8 mouse cellular contexts compared by ENCODE assay signal in the genomic region with DNA sequence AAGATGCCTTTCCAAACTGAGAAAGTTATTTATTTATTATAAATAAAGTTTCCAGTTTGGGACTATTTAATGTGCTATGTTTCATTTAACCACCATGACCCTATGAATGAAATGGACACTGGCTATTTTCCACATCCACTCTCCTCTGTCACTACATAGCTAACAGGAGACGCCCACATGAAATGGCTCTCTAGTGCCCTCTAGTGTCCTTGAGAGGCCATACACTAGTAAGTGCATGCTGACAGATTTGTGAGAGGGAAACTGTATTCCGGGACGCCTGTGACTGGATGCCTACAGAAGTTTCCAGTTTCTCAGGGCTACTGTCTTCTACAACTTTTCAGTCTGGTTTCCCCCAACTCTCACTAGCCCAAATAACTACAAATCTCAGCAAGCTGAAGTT. TPM values are rescaled to one million over a fixed set of nuclear protein-coding genes. Genes with fewer than 3 reads are reported as not detected.
DNase-seq lines count a peak whose midpoint lies in the region; ATAC-seq and TF ChIP-seq lines count a peak whose summit lies in the region.

No protein-coding gene starts in this region.

- no peak for TF ChIP-seq POLR2A in CH12.LX (IDR thresholded peaks at IDR 0.05; ENCODE audit: low read depth, low read length)

- H3K4me3 ChIP-seq in intestine, postnatal 0 days (ENCODE audit: low read depth, low read length), result no peak overlapping the region
- no peak overlapping the region for H3K4me3 ChIP-seq in intestine, embryonic 15.5 days (replicated peaks)
- H3K4me3 ChIP-seq in CH12.LX (replicated peaks in 1 of 3; ENCODE audit: low read depth in 2 of 3, low read length in 2 of 3, poor library complexity in 1 of 3), result no peak overlapping the region
- H3K4me3 ChIP-seq in liver, postnatal 0 days (ENCODE audit: low read depth, low read length), result no peak overlapping the region
- H3K4me3 ChIP-seq in stomach, postnatal 0 days (ENCODE audit: low read depth, low read length), result no peak overlapping the region

- H3K27me3 ChIP-seq in intestine, postnatal 0 days (replicated peaks; ENCODE audit: control insufficient read depth, insufficient read depth, low read length), result no peaks in the 10 kb centered on the region
- no peaks in the 10 kb centered on the region for H3K27me3 ChIP-seq in intestine, embryonic 15.5 days (replicated peaks)
- no peaks in the 10 kb centered on the region for H3K27me3 ChIP-seq in CH12.LX (replicated peaks)
- no peaks in the 10 kb centered on the region for H3K27me3 ChIP-seq in liver, postnatal 0 days (ENCODE audit: insufficient read depth, low read length)
- H3K27me3 ChIP-seq in stomach, postnatal 0 days (ENCODE audit: control insufficient read depth, insufficient read depth, low read length), result no peaks in the 10 kb centered on the region

- no peak overlapping the region for H3K4me2 ChIP-seq in intestine, postnatal 0 days (replicated peaks; ENCODE audit: low read depth)
- H3K4me2 ChIP-seq in intestine, embryonic 15.5 days (replicated peaks), result no peak overlapping the region
- H3K4me2 ChIP-seq in CH12.LX (ENCODE audit: insufficient read depth, low read depth, poor library complexity, severe bottlenecking), result no peak overlapping the region
- H3K4me2 ChIP-seq in liver, postnatal 0 days (ENCODE audit: low read depth, low read length), result no peak overlapping the region
- H3K4me2 ChIP-seq in stomach, postnatal 0 days (replicated peaks; ENCODE audit: low read depth), result no peak overlapping the region

- no peak overlapping the region for H3K9ac ChIP-seq in intestine, postnatal 0 days (ENCODE audit: low read depth, low read length)
- H3K9ac ChIP-seq in intestine, embryonic 15.5 days, result no peak overlapping the region
- no peak overlapping the region for H3K9ac ChIP-seq in CH12.LX (ENCODE audit: insufficient read depth, low read depth)
- no peak overlapping the region for H3K9ac ChIP-seq in liver, postnatal 0 days (replicated peaks)
- no peak overlapping the region for H3K9ac ChIP-seq in stomach, postnatal 0 days (ENCODE audit: low read length)

- no peak for TF ChIP-seq EP300 in CH12.LX (IDR thresholded peaks at IDR 0.05; ENCODE audit: low read length)
- TF ChIP-seq EP300 in liver, postnatal 0 days (IDR thresholded peaks at IDR 0.05; ENCODE audit: low read depth), result no peak
- no peak for TF ChIP-seq EP300 in stomach, postnatal 0 days (optimal IDR thresholded peaks at IDR 0.05)

- H3K4me1 ChIP-seq in intestine, postnatal 0 days (replicated peaks; ENCODE audit: control insufficient read depth, insufficient read depth, low read length), result no peaks in the 10 kb centered on the region
- no peaks in the 10 kb centered on the region for H3K4me1 ChIP-seq in intestine, embryonic 15.5 days (replicated peaks)
- peaks cover 3 to 5% of the 10 kb centered on the region in 2 experiments; a peak in 3 of 4 replicates for H3K4me1 ChIP-seq in CH12.LX (ENCODE audit: control insufficient read depth in 1 of 2, insufficient read depth in 2 of 2)
- H3K4me1 ChIP-seq in liver, postnatal 0 days (ENCODE audit: insufficient read depth), result no peaks in the 10 kb centered on the region
- no peaks in the 10 kb centered on the region for H3K4me1 ChIP-seq in stomach, postnatal 0 days (replicated peaks; ENCODE audit: control insufficient read depth, insufficient read depth)

- peak; percentile 78 for TF ChIP-seq CTCF in intestine, postnatal 0 days (IDR thresholded peaks at IDR 0.05; ENCODE audit: low read depth)
- TF ChIP-seq CTCF in CH12.LX (conservative IDR thresholded peaks at IDR 0.05 in 1 of 2, IDR thresholded peaks at IDR 0.05 in 1 of 2; ENCODE audit: low read depth in 2 of 2, low read length in 2 of 2), result peak; percentile 61 to 68; a peak in 3 of 4 replicates
- TF ChIP-seq CTCF in liver, postnatal 0 days (IDR thresholded peaks at IDR 0.05; ENCODE audit: low read depth), result peak; percentile 81
- TF ChIP-seq CTCF in stomach, postnatal 0 days (IDR thresholded peaks at IDR 0.05; ENCODE audit: low read depth), result peak; percentile 76

- H3K36me3 ChIP-seq in intestine, postnatal 0 days (ENCODE audit: control insufficient read depth, insufficient read depth), result no peaks in the 10 kb centered on the region
- H3K36me3 ChIP-seq in intestine, embryonic 15.5 days, result no peaks in the 10 kb centered on the region
- H3K36me3 ChIP-seq in CH12.LX (replicated peaks in 1 of 2; ENCODE audit: control insufficient read depth in 1 of 2, insufficient read depth in 1 of 2, low read length in 1 of 2), result peaks cover 6% of the 10 kb centered on the region in 2 experiments
- no peaks in the 10 kb centered on the region for H3K36me3 ChIP-seq in liver, postnatal 0 days (replicated peaks; ENCODE audit: insufficient read depth, low read length)
- no peaks in the 10 kb centered on the region for H3K36me3 ChIP-seq in stomach, postnatal 0 days (ENCODE audit: control insufficient read depth, insufficient read depth, low read length)

- H3K27ac ChIP-seq in intestine, postnatal 0 days (ENCODE audit: low read depth, low read length), result no peak overlapping the region
- no peak overlapping the region for H3K27ac ChIP-seq in intestine, embryonic 15.5 days
- H3K27ac ChIP-seq in CH12.LX (ENCODE audit: insufficient read depth, low read depth), result no peak overlapping the region
- H3K27ac ChIP-seq in liver, postnatal 0 days (ENCODE audit: low read depth), result no peak overlapping the region
- H3K27ac ChIP-seq in stomach, postnatal 0 days (replicated peaks), result no peak overlapping the region

- TF ChIP-seq RAD21 in CH12.LX (IDR thresholded peaks at IDR 0.05; ENCODE audit: low read depth, low read length), result peak; percentile 48

- peak; percentile 62 for DNase-seq in CH12.LX (ENCODE audit: extremely low read depth)
- DNase-seq in liver, postnatal 0 days, result peak; percentile 40
- DNase-seq in stomach, postnatal 0 days (ENCODE audit: low spot score), result peak; percentile 22
- no peak for DNase-seq in right cerebral cortex, postnatal 25 days

- no peak for ATAC-seq in intestine, postnatal 0 days
- ATAC-seq in intestine, embryonic 15.5 days, result no peak
- ATAC-seq in activated CD4-positive, CD25-positive, alpha-beta regulatory T cell, adult 4 months, result peak; percentile 75
- ATAC-seq in erythroid progenitor cell, adult 5-6 weeks (replicated peaks; ENCODE audit: low FRiP score, poor library complexity, severe bottlenecking), result peak; percentile 72
- ATAC-seq in liver, postnatal 0 days, result no peak
- no peak; the same call in 1 of the 2 replicates for ATAC-seq in stomach, postnatal 0 days (ENCODE audit: low FRiP score, low TSS enrichment)

- in situ Hi-C loops in CH12.LX (cut with MboI; ENCODE audit: low pct_ligation_motif_present, low pct_unique_long_range_greater_than_20kb, low sequenced_read_pairs), result no loop called here

- dilution Hi-C loops in CH12.LX (cut with MboI; ENCODE audit: extremely low pct_ligation_motif_present, extremely low pct_unique_long_range_greater_than_20kb, low sequenced_read_pairs), result no loop called here

- no peaks in the 10 kb centered on the region for H3K9me3 ChIP-seq in intestine, postnatal 0 days (ENCODE audit: control insufficient read depth)
- no peaks in the 10 kb centered on the region for H3K9me3 ChIP-seq in intestine, embryonic 15.5 days
- H3K9me3 ChIP-seq in CH12.LX (replicated peaks; ENCODE audit: low read length), result no peaks in the 10 kb centered on the region
- no peaks in the 10 kb centered on the region for H3K9me3 ChIP-seq in liver, postnatal 0 days (ENCODE audit: low read length)
- H3K9me3 ChIP-seq in stomach, postnatal 0 days (ENCODE audit: control insufficient read depth, low read length), result no peaks in the 10 kb centered on the region

- no peaks in the 10 kb centered on the region for H3K79me2 ChIP-seq in CH12.LX (replicated peaks; ENCODE audit: control insufficient read depth, extremely low read depth, insufficient read depth, poor library complexity, severe bottlenecking)

- WGBS in intestine, postnatal 0 days, result 38% methylated on average over 3 of the region's 3 CpGs
- 31% methylated on average over 3 of the region's 3 CpGs for WGBS in intestine, embryonic 15.5 days
- WGBS in liver, postnatal 0 days (ENCODE audit: insufficient replicate concordance), result 26% methylated on average over 3 of the region's 3 CpGs
- 40% methylated on average over 3 of the region's 3 CpGs for WGBS in stomach, postnatal 0 days

RNA-seq across cellular contexts. Expression of gene Akap14, which starts 1.6 kb away (rescaled TPM):
- polyA plus RNA-seq in intestine, postnatal 0 days (2015; fragmentation: Nextera tagmentation; extraction: Ambion mirVana), result 0.10 TPM in 1 of 2 replicates, not detected in the other
- 0.11 TPM in 1 of 2 replicates, not detected in the other for polyA plus RNA-seq in intestine, embryonic 15.5 days (2015; fragmentation: Nextera tagmentation; extraction: Ambion mirVana)
- not detected in 2 replicates for total RNA-seq in CH12.LX (2012; rRNA removed)
- total RNA-seq in CH12.LX (2014; rRNA removed), result not detected in 2 replicates
- polyA plus RNA-seq in CH12.LX (2012; ENCODE audit: insufficient read length, low read depth), result 0.17 TPM in 1 of 2 replicates, not detected in the other
- under 1 TPM in 1 of 2 experiments, not detected in 1; 0.19 TPM for polyA plus RNA-seq in activated CD4-positive, CD25-positive, alpha-beta regulatory T cell, adult 4 months (2017; shearing (Covaris generic))
- total RNA-seq in erythroid progenitor cell, adult 5-6 weeks (2015; ENCODE audit: low replicate concordance), result not detected in 2 replicates
- not detected in 2 replicates for total RNA-seq in erythroid progenitor cell, adult 5-6 weeks (2017; ENCODE audit: low replicate concordance)
- not detected in 2 replicates for polyA plus RNA-seq in liver, postnatal 0 days (2015; fragmentation: Nextera tagmentation; extraction: Ambion mirVana)
- 0.05 TPM in 1 of 2 replicates, not detected in the other for polyA plus RNA-seq in stomach, postnatal 0 days (2015; fragmentation: Nextera tagmentation; extraction: Ambion mirVana)

RNA-seq across cellular contexts. Expression of gene Ndufa1, which starts 23.9 kb away (rescaled TPM):
- polyA plus RNA-seq in intestine, postnatal 0 days (2015; fragmentation: Nextera tagmentation; extraction: Ambion mirVana), result 676 and 731 TPM in 2 replicates
- polyA plus RNA-seq in intestine, embryonic 15.5 days (2015; fragmentation: Nextera tagmentation; extraction: Ambion mirVana), result 385 and 424 TPM in 2 replicates
- total RNA-seq in CH12.LX (2012; rRNA removed) (268 and 273 TPM in 2 replicates), CH12.LX (2014; rRNA removed) (165 and 188 TPM in 2 replicates)
- 190 and 191 TPM in 2 replicates for polyA plus RNA-seq in CH12.LX (2012; ENCODE audit: insufficient read length, low read depth)
- polyA plus RNA-seq in activated CD4-positive, CD25-positive, alpha-beta regulatory T cell, adult 4 months (2017; shearing (Covaris generic)), result 100 to 1,000 TPM; 295 to 357 TPM
- total RNA-seq in erythroid progenitor cell, adult 5-6 weeks (2015; ENCODE audit: low replicate concordance), result 26.3 and 59.5 TPM in 2 replicates
- 51.6 and 63.5 TPM in 2 replicates for total RNA-seq in erythroid progenitor cell, adult 5-6 weeks (2017; ENCODE audit: low replicate concordance)
- polyA plus RNA-seq in liver, postnatal 0 days (2015; fragmentation: Nextera tagmentation; extraction: Ambion mirVana), result 473 and 484 TPM in 2 replicates
- 567 and 585 TPM in 2 replicates for polyA plus RNA-seq in stomach, postnatal 0 days (2015; fragmentation: Nextera tagmentation; extraction: Ambion mirVana)

RNA-seq across cellular contexts. Expression of gene Rnf113a1, which starts 24.0 kb away (rescaled TPM):
- 6.1 and 7.1 TPM in 2 replicates for polyA plus RNA-seq in intestine, postnatal 0 days (2015; fragmentation: Nextera tagmentation; extraction: Ambion mirVana)
- polyA plus RNA-seq in intestine, embryonic 15.5 days (2015; fragmentation: Nextera tagmentation; extraction: Ambion mirVana), result 8.3 and 9.3 TPM in 2 replicates
- 9.6 and 12.5 TPM in 2 replicates for total RNA-seq in CH12.LX (2012; rRNA removed)
- total RNA-seq in CH12.LX (2014; rRNA removed), result 10.0 and 11.0 TPM in 2 replicates
- polyA plus RNA-seq in CH12.LX (2012; ENCODE audit: insufficient read length, low read depth), result 9.9 and 11.1 TPM in 2 replicates
- 10 to 100 TPM in 1 of 2 experiments, 1 to 10 TPM in 1; 9.5 to 10.9 TPM for polyA plus RNA-seq in activated CD4-positive, CD25-positive, alpha-beta regulatory T cell, adult 4 months (2017; shearing (Covaris generic))
- total RNA-seq in erythroid progenitor cell, adult 5-6 weeks (2015; ENCODE audit: low replicate concordance), result 1.4 and 2.1 TPM in 2 replicates
- not detected in 2 replicates for total RNA-seq in erythroid progenitor cell, adult 5-6 weeks (2017; ENCODE audit: low replicate concordance)
- polyA plus RNA-seq in liver, postnatal 0 days (2015; fragmentation: Nextera tagmentation; extraction: Ambion mirVana), result 2.8 and 2.9 TPM in 2 replicates
- 9.6 TPM in 2 replicates for polyA plus RNA-seq in stomach, postnatal 0 days (2015; fragmentation: Nextera tagmentation; extraction: Ambion mirVana)

RNA-seq across cellular contexts. Expression of gene Nkap, which starts 40.5 kb away (rescaled TPM):
- polyA plus RNA-seq in intestine, postnatal 0 days (2015; fragmentation: Nextera tagmentation; extraction: Ambion mirVana), result 9.1 and 11.6 TPM in 2 replicates
- 11.4 and 12.3 TPM in 2 replicates for polyA plus RNA-seq in intestine, embryonic 15.5 days (2015; fragmentation: Nextera tagmentation; extraction: Ambion mirVana)
- 10.5 and 11.6 TPM in 2 replicates for total RNA-seq in CH12.LX (2012; rRNA removed)
- total RNA-seq in CH12.LX (2014; rRNA removed), result 19.4 TPM in 2 replicates
- 17.4 and 28.2 TPM in 2 replicates for polyA plus RNA-seq in CH12.LX (2012; ENCODE audit: insufficient read length, low read depth)
- polyA plus RNA-seq in activated CD4-positive, CD25-positive, alpha-beta regulatory T cell, adult 4 months (2017; shearing (Covaris generic)), result 10 to 100 TPM; 19.3 to 27.4 TPM
- total RNA-seq in erythroid progenitor cell, adult 5-6 weeks (2015; ENCODE audit: low replicate concordance), result 6.8 and 14.3 TPM in 2 replicates
- total RNA-seq in erythroid progenitor cell, adult 5-6 weeks (2017; ENCODE audit: low replicate concordance), result 9.7 and 57.9 TPM in 2 replicates
- 4.9 and 7.2 TPM in 2 replicates for polyA plus RNA-seq in liver, postnatal 0 days (2015; fragmentation: Nextera tagmentation; extraction: Ambion mirVana)
- polyA plus RNA-seq in stomach, postnatal 0 days (2015; fragmentation: Nextera tagmentation; extraction: Ambion mirVana), result 6.9 and 7.5 TPM in 2 replicates

RNA-seq across cellular contexts. Expression of gene Gm9, which starts 43.8 kb away (rescaled TPM):
- polyA plus RNA-seq in intestine, postnatal 0 days (2015; fragmentation: Nextera tagmentation; extraction: Ambion mirVana), result not detected in 2 replicates
- polyA plus RNA-seq in intestine, embryonic 15.5 days (2015; fragmentation: Nextera tagmentation; extraction: Ambion mirVana), result not detected in 2 replicates
- total RNA-seq in CH12.LX (2012; rRNA removed), result not detected in 2 replicates
- total RNA-seq in CH12.LX (2014; rRNA removed), result not detected in 2 replicates
- polyA plus RNA-seq in CH12.LX (2012; ENCODE audit: insufficient read length, low read depth), result not detected in 2 replicates
- polyA plus RNA-seq in activated CD4-positive, CD25-positive, alpha-beta regulatory T cell, adult 4 months (2017; shearing (Covaris generic)), result not detected
- total RNA-seq in erythroid progenitor cell, adult 5-6 weeks (2015; ENCODE audit: low replicate concordance), result not detected in 2 replicates
- not detected in 2 replicates for total RNA-seq in erythroid progenitor cell, adult 5-6 weeks (2017; ENCODE audit: low replicate concordance)
- polyA plus RNA-seq in liver, postnatal 0 days (2015; fragmentation: Nextera tagmentation; extraction: Ambion mirVana), result not detected in 2 replicates
- not detected in 2 replicates for polyA plus RNA-seq in stomach, postnatal 0 days (2015; fragmentation: Nextera tagmentation; extraction: Ambion mirVana)

Comparison
In these comparisons a context has a peak if more than half of its experiments do, and no peak if none do; other contexts are left out.
1. ATAC-seq: peak in activated CD4-positive, CD25-positive, alpha-beta regulatory T cell, adult 4 months (single experiment) and erythroid progenitor cell, adult 5-6 weeks (single experiment); none in intestine, postnatal 0 days (single experiment), intestine, embryonic 15.5 days (single experiment), liver, postnatal 0 days (single experiment) and stomach, postnatal 0 days (single experiment).
2. Peak in every context shown above with its lines, with median percentiles within 50 percentile points of each other: CTCF ChIP-seq.